Mouse (Mus musculus): ENCODE data around the gene Eif4e2. TPM values are rescaled to one million over a fixed set of nuclear protein-coding genes. Genes with fewer than 3 reads are reported as not detected.
A peak's percentile ranks its signal among the peaks of the same experiment; 100 is the strongest.

Eif4e2 gene
- total RNA-seq, 2 experiments from 2014 or later, result 92.6 to 92.8 TPM

DNA sequence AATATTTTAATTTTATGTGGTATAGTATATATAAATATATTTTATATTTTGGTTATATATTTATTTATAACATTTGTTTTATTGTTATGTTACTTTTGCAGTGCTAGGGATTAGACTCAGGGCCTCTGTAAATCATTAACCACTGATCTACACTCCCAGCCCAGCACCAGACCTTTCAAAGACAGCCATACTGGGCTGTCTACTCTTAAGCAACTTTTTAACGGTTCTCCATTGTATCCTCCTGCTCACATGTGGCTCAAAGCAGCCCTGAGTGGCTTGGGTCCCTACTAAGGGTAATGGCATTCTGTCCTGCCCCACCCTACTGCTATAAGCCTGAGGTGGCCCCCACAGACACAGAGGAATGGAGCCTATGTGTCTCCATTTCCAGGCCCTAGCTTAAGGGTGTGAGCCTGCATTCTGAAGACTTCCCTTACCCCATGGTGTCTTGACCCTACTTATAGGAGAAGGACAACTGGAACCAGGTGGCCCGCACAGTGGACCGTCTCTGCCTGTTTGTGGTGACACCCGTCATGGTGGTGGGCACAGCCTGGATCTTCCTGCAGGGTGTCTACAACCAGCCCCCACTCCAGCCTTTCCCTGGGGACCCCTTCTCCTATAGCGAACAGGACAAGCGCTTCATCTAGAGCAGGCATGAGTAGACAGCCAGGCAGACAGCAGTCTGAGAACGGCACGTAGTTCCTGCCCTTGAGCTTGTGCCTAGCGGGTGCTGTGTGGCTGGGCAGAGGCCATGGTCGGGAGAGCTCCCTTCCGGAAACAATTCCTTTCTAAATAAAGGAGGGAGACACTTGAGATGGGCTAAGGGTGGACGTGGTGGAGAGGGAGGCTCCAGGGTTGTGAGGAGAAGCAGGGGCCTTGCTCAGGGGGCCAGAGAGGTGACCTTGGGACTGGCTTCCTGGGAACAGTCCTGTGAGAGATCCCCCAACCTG lies 15.3 kb upstream of the Eif4e2 start:
- intact Hi-C loops (cut with DNase I), result no loop called here
- no peak for DNase-seq

DNA sequence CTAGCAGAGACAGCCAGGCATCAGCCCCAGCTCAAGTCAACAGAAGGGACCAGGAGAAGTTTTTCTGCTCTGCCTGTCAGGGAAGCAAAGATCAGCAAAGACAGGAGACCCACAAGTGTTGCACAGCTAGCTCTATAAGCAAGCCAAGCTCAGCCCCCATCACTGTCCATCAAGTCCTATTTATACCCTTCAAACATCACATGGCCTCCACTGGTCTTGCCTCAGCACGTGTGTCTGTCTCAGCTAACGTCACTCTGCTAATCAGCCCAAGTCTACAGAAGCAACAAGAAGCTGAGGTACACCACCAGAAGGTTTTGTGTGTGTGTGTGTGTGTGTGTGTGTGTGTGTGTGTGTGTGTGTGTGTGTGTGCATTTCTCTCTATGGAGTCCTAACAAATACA lies 12.9 kb upstream of the Eif4e2 start:
- DNase-seq, result no peak
- intact Hi-C loops (cut with DNase I), result no loop called here

DNA sequence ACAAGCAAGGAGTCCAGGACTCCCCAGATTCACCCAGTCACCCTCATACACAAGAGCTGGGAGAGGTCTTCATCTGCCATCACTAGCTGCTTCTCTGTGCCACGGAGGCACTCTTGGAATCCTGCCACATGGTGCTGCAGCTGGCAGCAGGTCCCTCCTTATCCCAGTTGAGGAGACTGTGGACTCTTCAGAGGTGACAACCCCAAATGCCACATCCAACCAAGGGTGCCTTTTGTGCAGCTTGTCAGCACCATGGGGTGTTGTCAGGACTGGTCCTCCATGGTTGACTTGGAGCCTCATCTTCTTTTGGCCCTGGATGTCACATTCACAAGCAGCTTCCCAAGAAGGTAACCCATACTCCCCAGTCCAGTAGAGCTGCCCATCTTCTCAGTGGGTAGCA lies 11.9 kb upstream of the Eif4e2 start:
- no peak for DNase-seq
- intact Hi-C loops (cut with DNase I), result no loop called here

DNA sequence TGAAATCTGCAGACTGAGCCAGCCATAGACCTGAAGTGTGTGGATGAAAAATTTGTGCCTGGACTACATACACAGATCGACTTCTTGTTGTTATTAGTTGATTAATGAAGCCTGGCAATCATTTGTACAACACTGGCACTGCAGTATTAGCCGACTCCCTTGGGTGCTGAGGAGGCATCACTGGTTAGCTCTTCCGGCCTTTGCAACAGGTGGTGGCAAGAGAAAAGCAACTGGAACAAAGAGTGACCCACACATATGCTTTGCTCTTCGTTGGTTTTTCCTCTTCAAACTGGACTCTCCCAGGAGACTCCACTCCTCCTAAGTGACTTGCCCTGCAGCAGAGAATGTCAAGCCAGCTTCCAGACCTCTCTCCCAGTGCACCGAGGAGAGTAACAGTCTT lies 9.9 kb upstream of the Eif4e2 start:
- no peak for DNase-seq

DNA sequence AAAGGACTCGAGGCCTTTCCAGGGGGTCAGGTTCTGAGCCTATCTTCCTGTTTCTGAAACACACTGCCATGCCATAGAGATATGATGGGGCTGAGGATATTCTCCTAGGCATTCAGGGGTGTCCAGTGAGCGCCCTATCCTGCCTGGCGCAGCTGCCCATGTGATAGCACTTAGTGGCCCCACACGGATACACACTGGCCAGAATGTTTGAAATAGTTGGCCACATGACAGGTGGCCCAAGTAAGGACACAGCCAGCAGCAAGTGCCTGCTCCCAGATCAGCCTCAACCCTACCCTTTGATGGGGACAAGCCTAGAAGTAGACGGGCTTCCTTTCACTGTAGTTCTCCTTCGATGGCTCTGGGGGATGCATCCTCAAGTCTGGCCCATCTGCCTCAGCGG lies 9.2 kb upstream of the Eif4e2 start, which contains the start of gene Chrng:
Gene Chrng (plus strand): TSS at position 193 of the 400 bp plus-strand sequence.
- DNase-seq, result no peak
- intact Hi-C loops (cut with DNase I), result no loop called here

More for the DNA sequence above, 9.9 kb upstream of the Eif4e2 start:
- intact Hi-C loops (cut with DNase I), result no loop called here

DNA sequence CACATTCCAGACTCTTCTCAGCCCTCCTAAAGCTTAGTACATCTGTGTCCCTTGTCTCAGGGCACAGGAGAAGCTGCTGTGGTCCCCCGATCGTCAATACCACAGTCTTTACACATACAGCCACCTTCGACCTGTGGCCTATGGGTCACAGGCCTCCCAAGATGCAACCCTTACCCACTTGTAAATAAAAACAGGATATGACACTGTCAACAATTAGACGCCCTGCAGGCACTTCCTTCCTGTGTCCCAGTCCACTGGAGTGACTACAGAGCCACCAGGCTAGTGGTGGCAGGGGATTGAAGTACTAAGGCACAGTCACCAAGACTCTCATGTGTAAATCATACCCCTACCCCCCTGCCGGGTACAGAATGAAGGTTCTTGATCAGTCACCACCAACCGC lies 8.7 kb upstream of the Eif4e2 start:
- DNase-seq, result no peak
- intact Hi-C loops (cut with DNase I), result no loop called here

DNA sequence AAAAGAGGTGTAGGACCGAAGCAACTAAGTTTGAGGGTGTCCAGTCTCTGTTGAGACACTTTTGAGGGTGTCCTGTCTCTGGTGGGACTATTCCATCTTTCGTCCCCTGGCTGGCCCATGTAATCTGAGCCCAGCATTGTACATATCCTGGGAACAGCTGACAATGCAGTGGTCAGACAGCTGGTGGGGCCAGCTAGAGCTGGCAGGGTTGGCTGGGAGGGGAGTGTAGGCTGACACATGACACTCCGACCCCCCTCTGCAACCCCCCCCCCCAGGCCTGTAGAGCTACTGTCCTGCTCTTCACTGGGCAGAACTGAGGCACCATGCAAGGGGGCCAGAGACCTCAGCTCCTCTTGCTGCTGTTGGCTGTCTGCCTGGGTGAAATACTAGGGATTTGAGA lies 8.2 kb upstream of the Eif4e2 start:
- intact Hi-C loops (cut with DNase I), result no loop called here

DNA sequence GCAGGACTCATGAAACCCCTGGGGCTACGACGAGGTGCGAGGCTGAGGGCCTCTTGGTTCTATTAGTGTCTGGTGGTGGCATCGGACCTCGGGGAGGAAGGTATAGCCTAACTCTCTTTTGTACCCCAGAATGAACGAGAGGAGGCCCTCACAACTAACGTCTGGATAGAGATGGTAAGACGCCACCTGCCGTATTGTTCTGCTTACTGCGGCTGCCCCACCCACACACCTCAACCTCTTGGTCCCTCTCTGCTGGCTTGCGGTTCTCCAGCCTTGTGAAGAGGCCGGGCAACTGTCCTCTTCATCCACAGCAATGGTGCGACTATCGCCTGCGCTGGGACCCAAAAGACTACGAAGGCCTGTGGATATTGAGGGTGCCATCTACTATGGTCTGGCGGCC lies 7.4 kb upstream of the Eif4e2 start:
- intact Hi-C loops (cut with DNase I), result no loop called here
- no peak for DNase-seq

More for the DNA sequence above, 8.2 kb upstream of the Eif4e2 start:
- no peak for DNase-seq

DNA sequence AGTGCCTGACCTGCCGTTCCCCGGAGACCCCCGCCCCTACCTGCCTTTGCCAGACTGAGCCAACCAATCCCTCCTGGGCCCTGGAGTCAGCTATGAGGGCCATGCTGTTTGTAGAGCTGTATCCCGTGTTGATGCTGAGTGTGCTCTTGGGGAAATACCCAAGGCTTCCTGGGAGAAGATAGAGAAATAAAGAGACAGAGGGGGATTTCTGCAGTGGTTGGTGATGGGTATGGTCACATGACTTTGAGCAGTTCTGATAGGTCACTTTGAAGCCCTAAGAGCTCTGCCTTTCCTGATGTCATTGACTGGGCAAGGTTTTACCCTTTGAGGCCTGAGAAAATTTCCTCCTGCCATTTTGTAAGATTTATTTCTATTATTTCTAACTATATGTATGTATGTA lies 2.3 kb upstream of the Eif4e2 start:
- intact Hi-C loops (cut with DNase I), result no loop called here
- no peak for DNase-seq

DNA sequence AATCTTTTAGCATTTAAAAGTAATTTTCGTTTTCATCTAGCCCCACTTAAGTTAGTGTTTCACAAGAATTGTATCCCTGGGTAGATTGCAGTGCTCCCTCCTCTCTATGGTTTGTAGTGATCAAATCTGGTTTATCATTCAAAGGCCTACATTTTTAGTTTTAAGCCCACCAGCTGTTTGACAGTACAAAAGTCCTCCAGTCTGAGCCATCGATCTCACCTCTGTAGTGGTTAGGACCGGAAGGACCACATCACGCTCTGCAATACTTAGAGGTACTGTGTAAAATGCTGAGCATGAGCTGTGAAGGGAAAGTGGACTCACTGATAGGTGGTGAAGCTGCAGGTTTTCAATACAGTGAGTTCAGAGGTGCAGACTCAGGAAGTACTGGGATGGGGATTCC lies 1.0 kb downstream of the Eif4e2 start:
- intact Hi-C loops (cut with DNase I), result no loop called here
- no peak for DNase-seq

DNA sequence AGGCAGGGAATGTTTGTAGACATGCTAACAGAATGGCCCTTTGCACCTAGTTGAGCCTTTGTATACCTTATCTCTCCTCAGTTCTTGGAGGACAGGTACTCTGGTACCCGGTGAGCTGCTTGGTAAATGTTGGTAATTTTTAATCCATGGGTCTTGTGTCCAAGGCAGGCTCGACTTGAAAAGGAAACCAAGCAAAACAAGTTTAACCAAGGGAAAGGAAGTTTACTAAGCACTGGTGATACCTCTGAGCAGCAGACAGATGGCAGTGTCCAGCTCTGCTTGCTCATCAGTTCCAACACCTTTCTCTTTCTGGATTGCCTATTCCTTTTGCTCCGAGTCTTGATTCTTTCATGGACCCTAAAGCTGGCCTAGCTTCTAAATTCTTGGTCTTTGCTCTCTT lies 4.2 kb downstream of the Eif4e2 start:
- intact Hi-C loops (cut with DNase I), result no loop called here

DNA sequence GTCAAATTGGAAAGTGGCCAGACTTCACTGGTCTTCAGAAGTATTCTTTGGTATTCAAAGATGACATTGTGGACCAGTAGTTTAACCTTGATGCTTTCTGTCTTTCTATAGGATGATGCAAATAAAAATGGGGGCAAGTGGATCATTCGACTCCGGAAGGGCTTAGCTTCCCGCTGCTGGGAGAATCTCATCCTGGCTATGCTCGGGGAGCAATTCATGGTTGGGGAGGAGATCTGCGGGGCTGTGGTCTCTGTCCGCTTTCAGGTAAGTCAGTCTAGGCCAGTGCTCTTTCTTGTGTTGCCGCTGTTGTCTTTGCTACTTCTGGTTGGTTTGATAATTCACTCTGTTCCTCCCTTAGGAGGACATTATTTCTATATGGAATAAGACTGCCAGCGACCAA lies 12.0 kb downstream of the Eif4e2 start:
- DNase-seq, result no peak
- intact Hi-C loops (cut with DNase I), result no loop called here

More for the DNA sequence above, 4.2 kb downstream of the Eif4e2 start:
- no peak for DNase-seq

DNA sequence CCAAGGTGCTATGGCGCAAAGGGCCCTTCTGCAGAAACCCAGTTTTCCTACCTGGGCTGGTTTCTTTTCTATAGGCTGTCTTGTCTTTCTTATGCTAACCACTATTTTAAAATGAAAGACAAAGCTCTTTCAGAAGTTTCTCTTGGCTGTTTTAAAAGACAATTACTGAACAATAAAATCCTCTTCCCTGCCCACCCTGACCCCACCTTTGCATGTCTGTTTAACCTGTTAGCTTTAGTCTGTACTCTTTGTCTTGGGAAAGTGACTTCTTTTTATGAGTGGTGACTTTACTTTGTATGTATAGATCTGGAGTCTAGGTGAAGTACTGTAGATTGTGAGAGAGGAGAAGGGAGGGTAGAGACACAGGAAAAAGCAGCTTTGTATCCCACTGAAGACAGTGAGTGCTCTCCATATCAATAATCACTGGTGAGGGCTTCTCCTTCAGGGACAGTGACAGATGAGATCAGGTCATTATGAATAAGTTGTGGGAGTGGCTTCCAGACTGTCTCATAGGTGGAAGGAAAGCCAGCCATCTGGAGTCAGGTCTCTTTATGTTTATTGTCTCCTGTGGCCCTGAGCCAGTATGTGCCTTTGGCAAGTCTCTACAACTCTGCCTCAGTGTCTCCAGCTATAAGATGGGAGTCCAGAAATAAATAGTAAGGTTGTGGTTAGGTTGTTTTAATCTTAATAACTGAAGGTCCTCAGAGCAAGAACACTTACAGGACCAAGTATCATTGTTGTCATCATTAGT lies 12.9 kb downstream of the Eif4e2 start:
- DNase-seq, result no peak
- intact Hi-C loops (cut with DNase I), result no loop called here

DNA sequence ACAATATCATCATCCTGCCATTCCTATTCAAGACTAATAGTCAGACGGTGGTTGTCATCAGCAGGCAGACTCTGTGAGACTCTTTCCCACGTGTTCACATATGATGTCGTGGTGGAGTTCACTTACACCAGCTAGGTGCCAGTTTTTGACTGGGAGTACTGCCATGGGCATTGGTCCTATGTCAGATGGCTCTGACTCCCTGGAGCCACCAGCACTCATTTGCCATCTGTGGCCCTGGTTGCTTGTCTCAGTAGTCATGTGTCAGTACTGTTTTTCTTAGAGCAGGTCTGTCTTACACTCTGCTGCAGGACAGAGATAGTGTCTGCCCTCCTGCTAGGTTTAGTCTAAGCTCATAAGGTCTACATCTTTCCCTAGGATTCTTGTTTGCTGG lies 13.4 kb downstream of the Eif4e2 start:
- intact Hi-C loops (cut with DNase I), result no loop called here
- peak; percentile 63 for DNase-seq

DNA sequence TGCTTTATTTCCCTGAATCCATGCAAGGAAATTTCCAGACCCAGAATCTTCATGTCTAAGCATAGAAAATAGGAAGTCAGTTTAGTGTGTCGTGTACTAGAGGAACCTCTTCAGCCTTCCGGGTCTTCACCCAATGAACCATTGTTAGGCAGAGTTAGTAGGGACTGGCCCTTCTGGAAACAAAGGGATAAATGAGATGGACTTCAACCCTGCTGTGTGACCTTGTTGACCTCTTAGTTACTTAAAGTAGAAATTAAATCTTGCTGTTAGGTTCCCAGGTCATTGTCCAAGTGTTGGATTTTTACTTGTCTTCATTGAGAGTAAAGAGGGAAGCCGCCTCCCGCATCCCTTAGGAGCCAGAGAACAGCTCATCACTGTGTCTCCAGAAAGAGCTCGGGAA lies 16.9 kb downstream of the Eif4e2 start:
- no peak for DNase-seq
- intact Hi-C loops (cut with DNase I), result loop anchor here (5.0 kb wide), 1 partner anchor 547 kb away; no protein-coding TSS in a partner anchor

DNA sequence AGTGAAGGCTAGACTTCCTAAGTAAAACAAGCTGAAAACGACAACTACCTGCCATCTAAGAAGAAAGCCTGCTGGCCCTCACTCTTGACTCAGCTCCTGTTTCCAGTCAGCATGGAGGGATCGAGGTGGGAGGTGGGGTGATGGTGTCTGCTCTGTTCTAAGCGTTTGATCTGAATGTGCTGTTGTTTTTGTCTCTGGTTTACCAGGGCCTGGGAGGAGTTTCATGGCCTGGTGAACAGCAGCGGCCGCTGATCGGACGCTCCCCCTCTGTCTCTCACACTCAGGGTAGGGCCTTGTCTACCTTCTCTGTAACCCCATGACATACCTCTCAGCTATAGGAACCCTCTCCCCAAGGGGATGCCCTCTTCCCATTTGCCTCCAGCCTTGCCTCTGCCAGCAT lies 18.5 kb downstream of the Eif4e2 start:
- no peak for DNase-seq
- intact Hi-C loops (cut with DNase I), result loop anchor here (5.0 kb wide), 1 partner anchor 545 kb away; no protein-coding TSS in a partner anchor

DNA sequence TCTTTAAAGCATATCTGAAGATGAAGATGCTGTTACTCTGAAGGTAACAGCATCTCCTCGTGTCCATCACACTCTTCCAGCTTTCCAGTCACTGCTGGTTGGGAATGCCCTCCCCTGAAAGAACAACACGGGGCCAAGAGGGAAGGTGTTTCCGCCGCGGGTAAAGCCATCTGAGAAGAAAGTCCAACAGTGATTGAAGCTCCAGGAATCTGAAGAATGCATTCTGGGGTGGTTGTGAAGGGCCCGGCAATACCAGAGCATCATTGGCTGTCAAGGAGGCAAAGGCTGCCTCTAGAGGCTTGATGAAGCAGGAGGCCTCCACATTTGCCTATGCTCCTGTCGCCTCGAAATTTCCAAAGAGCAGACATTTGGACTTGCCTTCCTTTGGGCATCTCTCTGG lies 25.3 kb downstream of the Eif4e2 start:
- intact Hi-C loops (cut with DNase I), result no loop called here
- no peak for DNase-seq

DNA sequence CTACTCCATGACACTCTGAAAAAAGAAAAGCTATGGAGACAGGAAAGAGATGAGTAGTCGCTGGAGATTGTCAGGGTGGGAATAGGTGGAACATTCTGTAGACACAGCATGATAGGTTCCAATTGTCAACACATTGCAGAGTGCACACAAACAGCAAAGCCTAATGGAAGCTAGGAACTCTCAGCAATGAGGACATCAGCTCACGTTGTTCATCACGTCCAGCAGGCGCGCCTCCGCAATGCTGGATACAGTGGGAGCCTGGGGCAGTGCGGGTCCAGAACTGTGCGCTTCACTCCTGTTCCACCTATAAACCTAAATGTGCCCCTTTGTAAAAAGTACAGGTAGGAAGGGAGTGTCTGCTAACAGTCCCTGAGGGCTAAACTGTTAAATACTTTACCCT lies 29.3 kb downstream of the Eif4e2 start:
- intact Hi-C loops (cut with DNase I), result loop anchor here (10.0 kb wide), 1 partner anchor 172 kb away; no protein-coding TSS in a partner anchor
- no peak for DNase-seq

DNA sequence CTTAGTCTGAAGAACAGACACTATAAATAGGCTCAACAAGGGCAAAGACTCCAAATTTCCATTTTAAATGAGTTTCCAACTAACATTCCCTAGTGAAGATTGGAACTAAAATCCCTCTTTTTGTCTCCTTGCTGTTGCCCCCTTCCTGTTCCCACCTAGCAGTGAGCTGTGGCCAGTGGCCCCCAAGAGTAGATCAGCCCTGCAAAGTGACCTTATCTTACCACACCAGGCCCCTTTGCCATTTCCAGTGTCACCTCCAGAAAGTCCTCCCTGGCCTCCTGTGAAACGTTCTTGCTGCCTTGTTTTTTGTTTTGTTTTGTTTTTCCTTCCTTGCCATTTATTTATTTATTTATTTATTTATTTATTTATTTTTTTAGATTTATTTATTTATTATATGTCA lies 31.7 kb downstream of the Eif4e2 start:
- intact Hi-C loops (cut with DNase I), result loop anchor here (5.0 to 10.0 kb wide), 2 partner anchors 47 to 169 kb away; no protein-coding TSS in a partner anchor
- DNase-seq, result no peak

DNA sequence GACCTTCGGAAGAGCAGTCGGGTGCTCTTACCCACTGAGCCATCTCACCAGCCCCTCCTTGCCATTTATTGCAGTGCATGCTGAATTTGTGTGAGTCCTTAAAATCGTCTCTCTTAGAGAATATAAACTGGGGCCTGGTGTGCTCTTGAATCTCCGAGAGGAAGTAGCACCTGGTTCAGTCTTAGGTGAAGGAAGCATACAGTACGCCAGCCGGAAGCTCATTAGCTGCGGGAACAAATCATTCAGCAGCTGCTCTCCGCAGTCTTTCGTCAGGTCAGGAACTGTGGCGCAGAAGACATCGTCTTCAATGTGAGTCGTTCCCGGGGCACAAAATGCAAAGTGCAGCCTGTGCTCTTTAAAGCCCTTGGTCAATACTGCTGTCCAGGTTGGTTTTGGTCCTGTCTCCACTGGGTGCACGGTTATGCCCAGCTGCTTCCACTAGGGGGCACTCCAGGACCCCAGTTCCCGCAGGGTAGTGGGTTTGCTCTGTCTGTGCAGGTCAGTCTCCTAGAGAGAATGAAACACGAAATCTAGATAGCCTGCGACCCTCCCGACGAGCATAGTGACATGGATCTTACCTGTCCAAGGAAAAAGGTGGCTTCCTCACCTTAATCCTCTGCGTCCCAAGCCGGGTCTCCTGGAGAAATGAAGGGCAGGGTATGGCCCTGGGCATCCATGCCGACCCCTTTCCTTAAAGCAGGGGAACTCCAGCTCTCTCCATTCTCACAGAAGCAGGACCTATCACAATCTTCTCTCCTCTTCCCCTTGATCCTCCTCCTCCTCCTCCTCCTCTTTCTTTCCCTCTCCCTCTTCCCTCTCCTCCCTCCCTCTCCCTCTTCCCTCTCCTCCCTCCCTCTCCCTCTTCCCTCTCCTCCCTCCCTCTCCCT lies 32.5 kb downstream of the Eif4e2 start:
- intact Hi-C loops (cut with DNase I), result loop anchor here (5.0 to 10.0 kb wide), 2 partner anchors 46 to 169 kb away; no protein-coding TSS in a partner anchor
- peak; percentile 87 for DNase-seq
